Mouse (Mus musculus) kidney, embryonic 14.5 days (tissue): ENCODE measurements around the gene Chrnb1. TPM values are rescaled to one million over a fixed set of nuclear protein-coding genes. Genes with fewer than 3 reads are reported as not detected.

Experiments
- ATAC-seq: fragments of 200-750 bp; cut with Nextera tagmentation; 2 replicates; pipeline ENCODE4 v1.8.0; 2017; ENCODE audit warnings: moderate number of reproducible peaks, mild to moderate bottlenecking, moderate TSS enrichment, moderate library complexity; ENCODE audit not compliant: low FRiP score, low TSS enrichment
- H3K27ac ChIP-seq: fragments of 300-500 bp; sonication (generic); 2 replicates; pipeline ENCODE4 v1.5.1; 2014; ENCODE audit warnings: low read depth, mild to moderate bottlenecking, low read length, moderate library complexity, mixed read lengths
- H3K27me3 ChIP-seq: fragments of 300-500 bp; sonication (generic); 2 replicates; pipeline ENCODE4 v1.6.1; 2014; ENCODE audit warnings: mild to moderate bottlenecking, low read length; ENCODE audit not compliant: control insufficient read depth, insufficient read depth
- H3K36me3 ChIP-seq: fragments of 300-500 bp; sonication (generic); 2 replicates; pipeline ENCODE4 v1.6.1; 2014; ENCODE audit warnings: low read length, mixed read lengths; ENCODE audit not compliant: control insufficient read depth, insufficient read depth
- H3K4me1 ChIP-seq: fragments of 300-500 bp; sonication (generic); 2 replicates; pipeline ENCODE4 v1.6.1; 2014; ENCODE audit warnings: low read length, mixed read lengths; ENCODE audit not compliant: control insufficient read depth, insufficient read depth
- H3K4me2 ChIP-seq: fragments of 300-500 bp; sonication (generic); replicated peaks from 2 replicates; pipeline ENCODE4 v1.6.1; 2014; ENCODE audit warnings: low read depth, mild to moderate bottlenecking, low read length
- H3K4me3 ChIP-seq: fragments of 300-500 bp; sonication (generic); 2 replicates; pipeline ENCODE4 v1.5.1; 2014; ENCODE audit warnings: mild to moderate bottlenecking, low read length
- H3K9ac ChIP-seq: fragments of 300-500 bp; sonication (generic); 2 replicates; pipeline ENCODE4 v1.6.1; 2014; ENCODE audit warnings: low read depth, mild to moderate bottlenecking, low read length, moderate library complexity
- H3K9me3 ChIP-seq: fragments of 300-500 bp; sonication (generic); 2 replicates; pipeline ENCODE4 v1.6.1; 2016; ENCODE audit warnings: low read length; ENCODE audit not compliant: control insufficient read depth
- WGBS: fragments of 180-500 bp; shearing (Covaris S2); extraction: QIAGEN DNeasy Blood & Tissue Kit; methylation state at CpG from one replicate; pipeline ENCODE4 v1.1.7; 2014; 5-methylcytosine and 5-hydroxymethylcytosine counted together
- polyA plus RNA-seq: library from polyadenylated mRNA; unstranded; fragments of >200 nt; fragmentation: Nextera tagmentation; extraction: Ambion mirVana; gene quantifications from 2 replicates; pipeline ENCODE4 v1.2.1, GENCODE M21; 2014

The Chrnb1 gene
- polyA plus RNA-seq, 1 experiment from 2014 or later, result 6.5 TPM

DNA sequence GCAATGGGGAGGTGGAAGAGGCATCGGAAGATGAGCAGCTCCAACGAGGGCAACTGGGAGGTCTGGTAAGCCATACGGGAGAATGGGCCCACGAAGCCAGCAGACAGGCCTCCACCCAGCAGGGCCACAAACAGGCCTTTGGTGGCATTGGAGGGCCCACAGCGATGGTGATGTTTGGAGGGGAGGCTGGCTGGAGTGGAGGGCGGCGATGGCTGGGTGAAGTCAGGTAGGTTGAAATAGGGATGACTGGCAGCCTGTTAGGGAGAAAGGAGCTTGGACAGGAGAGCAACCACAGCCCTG lies 34.9 kb downstream of the Chrnb1 start:
- Histone ChIP-seq H3K9me3 (no peaks in the 10 kb centered on the region), H3K4me1 (peaks cover 23% of the 10 kb centered on the region), H3K4me2 (no peak overlapping the region), H3K9ac (no peak overlapping the region), H3K27ac (no peak overlapping the region), H3K36me3 (no peaks in the 10 kb centered on the region; the same call in 1 of the 2 replicates), H3K4me3 (no peak overlapping the region), H3K27me3 (no peaks in the 10 kb centered on the region)
- 96% methylated on average over 7 of the region's 7 CpGs for WGBS
- no peak for ATAC-seq

DNA sequence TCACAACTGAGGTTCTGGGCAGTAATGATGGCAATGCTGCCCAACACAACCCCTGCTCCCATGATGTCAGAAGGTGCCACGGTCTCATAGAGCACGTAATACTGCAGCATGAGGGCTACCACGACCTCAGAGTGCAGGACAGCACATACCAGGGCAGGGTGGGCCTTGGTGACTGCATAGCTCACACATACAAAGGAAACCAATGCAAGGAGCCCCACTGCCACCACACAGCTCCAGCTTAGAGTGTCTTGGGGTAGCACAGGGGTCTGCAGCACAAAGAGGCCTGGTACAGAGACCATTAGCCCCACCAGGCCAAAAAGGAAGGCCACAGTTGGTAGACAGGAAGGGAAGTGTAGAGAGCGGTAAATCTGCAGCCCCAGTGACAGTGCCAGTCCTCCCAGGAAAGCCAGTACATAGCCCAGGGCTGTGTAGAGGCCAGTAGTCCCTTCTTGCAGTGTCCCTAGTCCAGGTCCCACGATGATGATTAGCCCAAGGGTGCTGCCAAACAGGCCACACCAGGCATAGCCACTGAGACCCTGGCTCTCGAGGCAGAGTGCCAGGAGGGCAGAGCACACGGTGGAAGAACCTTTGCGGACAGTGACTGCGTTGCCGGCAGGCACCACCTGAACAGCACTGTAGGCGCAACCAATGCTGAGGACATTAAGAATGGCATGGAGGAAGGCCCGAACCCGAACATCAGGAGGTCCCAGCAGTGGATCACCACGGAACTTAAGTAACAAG lies 35.4 kb downstream of the Chrnb1 start:
- 85% methylated on average over 14 of the region's 14 CpGs for WGBS
- H3K27me3 ChIP-seq, result no peaks in the 10 kb centered on the region
- no peak for ATAC-seq
- H3K4me2 ChIP-seq, result peak overlapping the region; percentile 83
- peak overlapping the region; percentile 98 for H3K27ac ChIP-seq
- 0 out of 2 replicates have a peak overlapping the region, but pooled peaks have one; percentile 83 for H3K9ac ChIP-seq
- no peaks in the 10 kb centered on the region; the same call in 1 of the 2 replicates for H3K36me3 ChIP-seq
- no peaks in the 10 kb centered on the region for H3K9me3 ChIP-seq
- peaks cover 28% of the 10 kb centered on the region for H3K4me1 ChIP-seq
- H3K4me3 ChIP-seq, result no peak overlapping the region

DNA sequence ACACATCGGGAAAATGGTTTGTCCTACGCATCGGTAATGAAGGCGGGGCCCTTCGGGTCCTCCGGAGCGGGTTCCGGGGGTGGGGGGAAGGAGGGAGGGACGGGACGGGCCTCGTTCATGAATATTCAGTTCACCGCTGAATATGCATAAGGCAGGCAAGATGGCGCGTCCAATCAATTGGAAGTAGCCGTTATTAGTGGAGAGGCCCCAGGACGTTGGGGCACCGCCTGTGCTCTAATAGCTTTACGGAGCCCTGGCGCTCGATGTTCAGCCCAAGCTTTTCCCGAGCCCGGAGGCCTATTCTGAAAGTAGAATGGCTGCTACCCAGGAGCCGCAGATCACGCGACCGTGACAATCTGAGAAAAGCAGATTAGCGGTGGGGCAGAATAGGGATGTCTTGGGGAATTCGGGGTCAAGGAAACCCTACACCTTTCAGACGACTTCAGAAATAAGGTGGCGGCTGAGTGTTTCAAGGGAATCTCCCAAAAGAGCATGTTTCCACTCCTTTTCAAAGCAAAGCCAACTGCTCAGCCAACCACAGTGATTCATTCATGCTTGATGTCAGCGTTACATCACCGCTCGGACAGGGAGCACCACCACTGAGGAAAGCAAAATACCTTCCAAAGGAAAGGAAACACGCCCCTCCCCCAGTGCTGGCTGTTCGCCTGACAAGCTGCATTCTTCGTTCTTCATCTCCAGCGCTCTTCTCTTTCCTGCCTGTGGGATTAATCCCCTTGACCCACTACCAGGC lies 36.6 kb downstream of the Chrnb1 start:
- peak overlapping the region; percentile 83 for H3K9ac ChIP-seq
- no peaks in the 10 kb centered on the region for H3K27me3 ChIP-seq
- peak overlapping the region; percentile 67 for H3K4me3 ChIP-seq
- peaks cover 32% of the 10 kb centered on the region for H3K4me1 ChIP-seq
- no peaks in the 10 kb centered on the region for H3K9me3 ChIP-seq
- peak overlapping the region; percentile 98 for H3K27ac ChIP-seq
- under 1% methylated on average over 37 of the region's 37 CpGs for WGBS
- H3K36me3 ChIP-seq, result no peaks in the 10 kb centered on the region; the same call in 1 of the 2 replicates
- peak overlapping the region; percentile 83 for H3K4me2 ChIP-seq
- ATAC-seq, result peak; percentile 88

DNA sequence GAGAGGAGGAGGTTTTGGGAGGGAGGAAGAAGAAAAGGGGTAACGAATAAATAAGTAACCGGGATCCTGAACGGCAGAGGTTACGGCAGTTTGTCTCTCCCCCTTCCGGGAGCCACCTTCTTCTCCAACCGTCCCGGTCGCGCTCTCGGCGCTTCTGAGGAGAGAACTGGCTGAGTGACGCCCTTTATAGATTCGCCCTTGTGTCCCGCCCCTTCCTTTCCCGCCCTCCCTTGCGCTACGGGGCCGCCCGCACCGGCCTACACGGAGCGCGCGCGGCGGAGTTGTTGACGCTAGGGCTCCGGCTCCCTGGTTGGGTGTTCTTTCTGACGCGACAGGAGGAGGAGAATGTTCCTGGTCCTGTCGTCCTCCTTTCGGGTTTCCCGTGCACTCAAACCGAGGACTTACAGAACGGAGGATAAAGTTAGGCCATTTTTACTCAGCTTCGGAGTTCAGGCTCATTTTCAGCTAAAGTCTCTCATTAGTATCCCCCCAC lies 37.2 kb downstream of the Chrnb1 start, which contains the start of gene Polr2a:
TSS of gene Polr2a (minus strand) at position 160 of the 493 bp plus-strand sequence.
- ATAC-seq, result peak; percentile 95
- Histone ChIP-seq H3K27ac (peak within 1 kb of the TSS; percentile 98), H3K36me3 (no peaks in the 10 kb centered on the region; the same call in 1 of the 2 replicates), H3K9ac (peak within 1 kb of the TSS; percentile 83), H3K4me2 (peak within 1 kb of the TSS; percentile 83), H3K27me3 (no peaks in the 10 kb centered on the region), H3K9me3 (no peaks in the 10 kb centered on the region), H3K4me1 (peaks cover 32% of the 10 kb centered on the region), H3K4me3 (peak within 1 kb of the TSS; percentile 67)
- WGBS, result 0% methylated on average over 34 of the region's 36 CpGs

GRCm38 (mm10) chr11:69758090-69758456 lies 37.7 kb downstream of the Chrnb1 start:
- ATAC-seq, result peak; percentile 90
- WGBS, result 1% methylated on average over 24 of the region's 26 CpGs

GRCm38 (mm10) chr11:69757303-69758089 lies 38.2 kb downstream of the Chrnb1 start:
- no peaks in the 10 kb centered on the region for H3K9me3 ChIP-seq
- 37% methylated on average over 9 of the region's 9 CpGs for WGBS
- H3K9ac ChIP-seq, result peak overlapping the region; percentile 83; the same call in 1 of the 2 replicates
- ATAC-seq, result no peak
- H3K27me3 ChIP-seq, result no peaks in the 10 kb centered on the region
- no peaks in the 10 kb centered on the region; the same call in 1 of the 2 replicates for H3K36me3 ChIP-seq
- peak overlapping the region; percentile 83 for H3K4me2 ChIP-seq
- peaks cover 36% of the 10 kb centered on the region for H3K4me1 ChIP-seq
- H3K4me3 ChIP-seq, result peak overlapping the region; percentile 67
- H3K27ac ChIP-seq, result peak overlapping the region; percentile 98

More at GRCm38 (mm10) chr11:69758090-69758456, 37.7 kb downstream of the Chrnb1 start:
- Histone ChIP-seq H3K4me2 (peak overlapping the region; percentile 83), H3K9ac (peak overlapping the region; percentile 83), H3K4me3 (peak overlapping the region; percentile 67), H3K4me1 (peaks cover 34% of the 10 kb centered on the region), H3K36me3 (no peaks in the 10 kb centered on the region; the same call in 1 of the 2 replicates), H3K27me3 (no peaks in the 10 kb centered on the region), H3K27ac (peak overlapping the region; percentile 98), H3K9me3 (no peaks in the 10 kb centered on the region)

GRCm38 (mm10) chr11:69754701-69755100 lies 41.0 kb downstream of the Chrnb1 start:
- H3K27ac ChIP-seq, result no peak overlapping the region
- H3K4me2 ChIP-seq, result peak overlapping the region; percentile 34; the same call in 1 of the 2 replicates

GRCm38 (mm10) chr11:69754233-69754632 lies 41.5 kb downstream of the Chrnb1 start:
- Histone ChIP-seq H3K36me3 (peaks cover 5% of the 10 kb centered on the region; the same call in 1 of the 2 replicates), H3K4me3 (no peak overlapping the region), H3K4me2 (no peak overlapping the region), H3K9ac (no peak overlapping the region), H3K27me3 (no peaks in the 10 kb centered on the region), H3K27ac (no peak overlapping the region), H3K4me1 (peaks cover 27% of the 10 kb centered on the region), H3K9me3 (no peaks in the 10 kb centered on the region)
- no peak for ATAC-seq
- 89% methylated on average over 5 of the region's 5 CpGs for WGBS

More at GRCm38 (mm10) chr11:69754701-69755100, 41.0 kb downstream of the Chrnb1 start:
- no peak for ATAC-seq
- H3K27me3 ChIP-seq, result no peaks in the 10 kb centered on the region
- peaks cover 28% of the 10 kb centered on the region for H3K4me1 ChIP-seq
- WGBS, result 53% methylated on average over 3 of the region's 3 CpGs
- no peaks in the 10 kb centered on the region; the same call in 1 of the 2 replicates for H3K36me3 ChIP-seq
- no peak overlapping the region for H3K9ac ChIP-seq
- H3K4me3 ChIP-seq, result no peak overlapping the region
- H3K9me3 ChIP-seq, result no peaks in the 10 kb centered on the region
